ENCODE assay signal across 8 mouse cellular contexts in genomic region chr2:32912210-32912804, GRCm38 (mm10). TPM values are rescaled to one million over a fixed set of nuclear protein-coding genes. Genes with fewer than 3 reads are reported as not detected.
A peak's percentile ranks its signal among the peaks of the same experiment; 100 is the strongest.
DNase-seq lines count a peak whose midpoint lies in the region; ATAC-seq and TF ChIP-seq lines count a peak whose summit lies in the region.

No protein-coding gene starts in this region.

- peaks cover 15% of the 10 kb centered on the region for H3K36me3 ChIP-seq in kidney, postnatal 0 days (ENCODE audit: insufficient read depth, low read length)
- 0 out of 2 replicates have a peak, but pooled peaks cover 2% of the 10 kb centered on the region for H3K36me3 ChIP-seq in liver, embryonic 13.5 days

- peak; percentile 87 for ATAC-seq in common myeloid progenitor, adult 5-6 weeks (replicated peaks; ENCODE audit: low read depth, poor library complexity, severe bottlenecking)
- ATAC-seq in kidney, postnatal 0 days (replicated peaks; ENCODE audit: low FRiP score, low read depth): 0 out of 2 replicates have a peak, but pooled peaks have one; percentile 9
- ATAC-seq in liver, embryonic 13.5 days (ENCODE audit: low read depth): no peak

- TF ChIP-seq CTCF in kidney, postnatal 0 days (IDR thresholded peaks at IDR 0.05; ENCODE audit: low read depth): peak; percentile 100

- H3K27me3 ChIP-seq in kidney, postnatal 0 days (ENCODE audit: insufficient read depth, low read length): no peaks in the 10 kb centered on the region
- H3K27me3 ChIP-seq in liver, embryonic 13.5 days: no peaks in the 10 kb centered on the region

- H3K9me3 ChIP-seq in kidney, postnatal 0 days (replicated peaks; ENCODE audit: low read length): no peaks in the 10 kb centered on the region
- no peaks in the 10 kb centered on the region for H3K9me3 ChIP-seq in liver, embryonic 13.5 days (replicated peaks)

- no peak overlapping the region for H3K27ac ChIP-seq in kidney, postnatal 0 days
- no peak overlapping the region for H3K27ac ChIP-seq in liver, embryonic 13.5 days

- WGBS in kidney, postnatal 0 days: 31% methylated on average over 19 of the region's 19 CpGs
- WGBS in liver, embryonic 13.5 days (ENCODE audit: insufficient replicate concordance): 28% methylated on average over 19 of the region's 19 CpGs

- DNase-seq in CD4-positive, CD25-positive, alpha-beta regulatory T cell, adult 2 months (ENCODE audit: low read depth, low spot score): peak; percentile 95
- peak; percentile 80 to 94 for DNase-seq in adrenal gland, adult (ENCODE audit: inconsistent age in 2 of 2, low spot score in 1 of 2)
- peak; percentile 55 to 71 for DNase-seq in gastrocnemius, adult 8-10 months (ENCODE audit: low spot score in 2 of 2)
- DNase-seq in kidney, postnatal 0 days (ENCODE audit: low spot score): peak; percentile 95
- peak; percentile 69 for DNase-seq in liver, embryonic 13.5 days
- DNase-seq in ovary, postnatal 14 days (ENCODE audit: low spot score): peak; percentile 86
- peak; percentile 40 to 86 for DNase-seq in thymus, postnatal 10 days (ENCODE audit: low spot score in 2 of 2)

- no peak overlapping the region for H3K4me3 ChIP-seq in kidney, postnatal 0 days (replicated peaks; ENCODE audit: low read depth, low read length)
- no peak overlapping the region for H3K4me3 ChIP-seq in liver, embryonic 13.5 days (replicated peaks)

- H3K4me1 ChIP-seq in kidney, postnatal 0 days (replicated peaks; ENCODE audit: insufficient read depth, low read length): peaks cover 30% of the 10 kb centered on the region
- peaks cover 20% of the 10 kb centered on the region for H3K4me1 ChIP-seq in liver, embryonic 13.5 days (replicated peaks)

- H3K9ac ChIP-seq in kidney, postnatal 0 days (ENCODE audit: low read depth, low read length): no peak overlapping the region
- no peak overlapping the region for H3K9ac ChIP-seq in liver, embryonic 13.5 days

- no peak overlapping the region for H3K4me2 ChIP-seq in kidney, postnatal 0 days (ENCODE audit: low read length)
- no peak overlapping the region for H3K4me2 ChIP-seq in liver, embryonic 13.5 days

RNA-seq across cellular contexts. Expression of gene Fam129b, which starts 36.4 kb away (rescaled TPM):
- 13.1 TPM in 2 replicates for total RNA-seq in common myeloid progenitor, adult 5-6 weeks (2017)
- total RNA-seq in gastrocnemius, adult 8-10 months (2022): 1 to 10 TPM; 3.8 to 6.3 (median 5.4) TPM
- polyA plus RNA-seq in kidney, postnatal 0 days (2015; fragmentation: Nextera tagmentation; extraction: Ambion mirVana): 41.1 and 42.2 TPM in 2 replicates
- polyA plus RNA-seq in liver, embryonic 13.5 days (2015; fragmentation: Nextera tagmentation; extraction: Ambion mirVana): 7.0 and 7.6 TPM in 2 replicates

RNA-seq across cellular contexts. Expression of gene Rpl12, which starts 49.1 kb away (rescaled TPM):
- total RNA-seq in common myeloid progenitor, adult 5-6 weeks (2017): 2,360 and 2,455 TPM in 2 replicates
- total RNA-seq in gastrocnemius, adult 8-10 months (2022): 100 to 1,000 TPM in 2 of 4 experiments, 10 to 100 TPM in 2; 77.4 to 121 (median 96.8) TPM
- 173 and 195 TPM in 2 replicates for polyA plus RNA-seq in kidney, postnatal 0 days (2015; fragmentation: Nextera tagmentation; extraction: Ambion mirVana)
- polyA plus RNA-seq in liver, embryonic 13.5 days (2015; fragmentation: Nextera tagmentation; extraction: Ambion mirVana): 141 and 148 TPM in 2 replicates

RNA-seq across cellular contexts. Expression of gene Lrsam1, which starts 49.1 kb away (rescaled TPM):
- 4.0 and 6.2 TPM in 2 replicates for total RNA-seq in common myeloid progenitor, adult 5-6 weeks (2017)
- total RNA-seq in gastrocnemius, adult 8-10 months (2022): 10 to 100 TPM; 10.1 to 14.6 (median 11.8) TPM
- 8.6 and 9.0 TPM in 2 replicates for polyA plus RNA-seq in kidney, postnatal 0 days (2015; fragmentation: Nextera tagmentation; extraction: Ambion mirVana)
- 2.0 and 3.0 TPM in 2 replicates for polyA plus RNA-seq in liver, embryonic 13.5 days (2015; fragmentation: Nextera tagmentation; extraction: Ambion mirVana)

Comparison
In these comparisons a context has a peak if more than half of its experiments do, and no peak if none do; other contexts are left out.
1. RNA of gene Rpl12, which starts 49.1 kb away (total RNA-seq): 2,360 to 2,455 TPM in common myeloid progenitor, adult 5-6 weeks; 77.4 to 121 TPM in gastrocnemius, adult 8-10 months; every median in the first group is over 10 times any median in the second.
2. Peak in every context shown above with its lines, with median percentiles within 50 percentile points of each other: DNase-seq.